Mouse (Mus musculus) heart, adult 2 months (tissue): ENCODE measurements around the gene Tmem223. TPM values are rescaled to one million over a fixed set of nuclear protein-coding genes. Genes with fewer than 3 reads are reported as not detected.

ENCODE experiments used
- DNase-seq, 2 experiments: peaks; one replicate each; pipeline ENCODE4 v3.0.0; 2021
- H3K27ac ChIP-seq: fragments of 200-600 bp; 2 replicates; pipeline ENCODE4 v1.8.1; 2022
- H3K27me3 ChIP-seq: fragments of 200-500 bp; 2 replicates; pipeline ENCODE4 v1.6.1; 2012; ENCODE audit warnings: mild to moderate bottlenecking, low read length, inconsistent platforms, mixed read lengths; ENCODE audit not compliant: control insufficient read depth, insufficient read depth
- H3K36me3 ChIP-seq: fragments of 200-500 bp; 2 replicates; pipeline ENCODE4 v1.6.1; 2012; ENCODE audit warnings: low read length, inconsistent platforms; ENCODE audit not compliant: control insufficient read depth, insufficient read depth
- H3K4me1 ChIP-seq: fragments of 200-500 bp; 2 replicates; pipeline ENCODE4 v1.6.1; 2011; ENCODE audit warnings: low read length; ENCODE audit not compliant: control insufficient read depth, insufficient read depth
- H3K4me3 ChIP-seq: fragments of 200-600 bp; 2 replicates; pipeline ENCODE4 v1.8.1; 2022
- H3K79me2 ChIP-seq: fragments of 200-500 bp; replicated peaks from 2 replicates; pipeline ENCODE4 v1.6.1; 2012; ENCODE audit warnings: mild to moderate bottlenecking, inconsistent platforms, low read length, moderate library complexity, mixed read lengths; ENCODE audit not compliant: control insufficient read depth, insufficient read depth
- H3K9ac ChIP-seq: fragments of 200-500 bp; 2 replicates; pipeline ENCODE4 v1.6.1; 2012; ENCODE audit warnings: low read depth, mild to moderate bottlenecking, control low read depth, inconsistent platforms, low read length, mixed read lengths
- CTCF ChIP-seq: fragments of 200-600 bp; IDR thresholded peaks from 2 replicates; pipeline ENCODE4 v1.8.1; 2022; ENCODE audit warnings: antibody characterized with exemption, mild to moderate bottlenecking, moderate library complexity
- EP300 ChIP-seq: fragments of 200-500 bp; IDR thresholded peaks from 2 replicates; pipeline ENCODE4 v1.6.1; 2011; ENCODE audit warnings: low read depth, low read length, control low read depth; ENCODE audit not compliant: insufficient read depth
- POLR2A ChIP-seq: fragments of 200-500 bp; IDR thresholded peaks from 2 replicates; pipeline ENCODE4 v1.6.1; 2011; ENCODE audit warnings: mild to moderate bottlenecking, low read depth, low read length, control low read depth; ENCODE audit not compliant: insufficient read depth
- WGBS: fragments of 180-500 bp; shearing (Covaris S2); methylation state at CpG from one replicate; pipeline ENCODE4 v1.1.7; 2018; 5-methylcytosine and 5-hydroxymethylcytosine counted together
- intact Hi-C: fragments of 180-260 bp; cut with DNase I; formaldehyde crosslinking; loops from one replicate; pipeline ENCODE4 v1.15.1; 2025
- polyA plus RNA-seq: library from polyadenylated mRNA; depleted of rRNA; stranded (reverse); fragments of >200 nt; gene quantifications from 2 replicates; pipeline ENCODE4 v1.2.3, GENCODE M21; 2012
- total RNA-seq, 2 experiments: library from RNA; stranded (reverse); gene quantifications; 2 replicates each; pipeline ENCODE4 v1.2.3; 2021

Gene Tmem223
- total and polyA plus RNA-seq, 3 experiments, result 108 to 212 (median 130) TPM

DNA sequence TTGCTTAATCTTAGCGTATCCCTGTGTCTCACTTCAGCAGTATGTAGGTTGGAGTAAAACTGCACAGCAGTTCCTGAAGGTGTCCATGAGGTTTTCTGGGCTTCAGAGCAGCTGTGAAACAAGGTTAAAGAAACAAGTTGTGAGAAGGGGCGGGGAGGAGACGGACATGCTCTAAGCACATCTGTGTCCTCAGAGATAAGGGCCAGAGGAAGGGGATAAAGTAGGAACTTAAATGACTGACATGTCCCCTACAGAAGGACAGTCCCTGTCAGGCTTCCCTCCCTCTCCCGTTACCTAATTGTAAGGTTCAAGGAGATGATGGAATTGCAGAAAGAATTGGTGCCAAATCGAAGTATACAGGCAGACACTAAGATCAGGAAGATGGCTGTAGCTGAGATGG is 2.2 kb downstream of the Tmem223 start:
- Histone ChIP-seq H3K36me3 (peaks cover 11% of the 10 kb centered on the region), H3K4me1 (peaks cover 11% of the 10 kb centered on the region), H3K79me2 (peaks cover 1% of the 10 kb centered on the region; the same call in 1 of the 2 replicates), H3K27ac (no peak overlapping the region), H3K27me3 (no peaks in the 10 kb centered on the region), H3K4me3 (no peak overlapping the region), H3K9ac (no peak overlapping the region)
- 52% methylated on average over 5 of the region's 5 CpGs for WGBS
- TF ChIP-seq POLR2A (0 out of 2 replicates have a peak, but pooled peaks have one; percentile 7), EP300 (no peak)
- DNase-seq, result no peak
- intact Hi-C loops, result loop anchor here (5.0 kb wide), 1 partner anchor 44 kb away; the partner anchor contains the start of gene Ttc9c

DNA sequence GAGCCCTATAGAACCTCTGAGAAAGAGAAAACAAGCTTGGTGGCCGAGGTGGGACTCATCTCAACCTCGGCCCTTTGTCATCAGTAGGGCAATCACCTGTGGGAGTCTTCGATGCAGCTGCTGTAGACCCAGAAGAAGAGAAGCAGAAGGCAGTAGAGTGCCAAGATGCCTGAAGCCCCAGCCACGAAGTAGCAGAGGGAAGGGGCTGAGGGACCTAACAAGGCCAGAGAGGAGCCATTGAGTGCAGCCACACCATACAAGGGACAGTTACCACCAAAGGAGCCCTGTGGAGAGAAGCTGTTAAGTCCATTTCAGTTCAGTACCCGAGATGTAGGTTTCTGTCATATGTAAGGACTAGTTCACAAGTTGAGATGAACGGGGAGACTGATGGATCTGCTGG is 2.6 kb downstream of the Tmem223 start:
- Histone ChIP-seq H3K79me2 (peaks cover 1% of the 10 kb centered on the region; the same call in 1 of the 2 replicates), H3K4me1 (peaks cover 11% of the 10 kb centered on the region), H3K36me3 (peaks cover 11% of the 10 kb centered on the region), H3K4me3 (peak overlapping the region; percentile 83), H3K27ac (peak overlapping the region; percentile 90; the same call in 1 of the 2 replicates), H3K9ac (no peak overlapping the region), H3K27me3 (no peaks in the 10 kb centered on the region)
- 43% methylated on average over 6 of the region's 6 CpGs for WGBS
- DNase-seq, result no peak
- TF ChIP-seq CTCF (no peak), POLR2A (no peak), EP300 (no peak)
- intact Hi-C loops, result loop anchor here (5.0 kb wide), 1 partner anchor 44 kb away; the partner anchor contains the start of gene Ttc9c

DNA sequence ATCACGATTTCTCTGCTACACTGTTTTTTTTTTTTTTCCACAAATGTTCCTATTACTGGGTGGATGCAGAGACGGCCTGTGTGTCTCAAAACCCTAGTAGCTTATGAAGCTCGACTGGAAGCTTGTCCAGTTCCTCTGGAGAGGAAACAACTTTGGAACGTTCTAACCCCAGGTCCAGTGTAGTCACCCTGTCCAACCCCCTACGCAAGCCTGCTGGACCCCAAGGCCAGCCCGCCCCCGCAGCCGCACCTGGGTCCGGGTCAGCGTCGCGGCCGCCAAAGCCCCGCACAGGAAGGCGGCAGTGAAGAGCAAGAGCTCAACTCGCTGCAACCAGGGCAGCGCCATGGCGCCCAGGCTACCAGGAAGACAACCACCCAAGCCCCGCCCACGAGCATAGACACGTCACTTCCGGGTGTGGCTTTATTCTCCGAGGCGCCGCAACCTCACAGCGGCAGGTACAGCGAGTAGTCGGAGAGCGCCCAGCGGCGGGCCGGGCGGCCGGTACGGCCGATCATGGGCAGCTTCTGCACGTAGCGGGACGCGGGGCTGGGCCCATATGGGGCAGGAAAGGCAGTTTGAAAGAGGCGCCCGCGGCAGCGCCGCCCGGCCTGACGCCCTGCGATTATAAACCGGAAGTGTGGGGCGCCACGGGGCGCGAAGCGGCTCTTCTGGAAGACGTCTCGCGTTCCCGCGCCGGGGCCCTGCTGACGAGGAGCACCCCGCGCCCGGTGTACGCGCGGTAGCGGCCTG is 3.5 kb downstream of the Tmem223 start, which contains the start of gene Tmem179b:
Gene Tmem179b (minus strand): TSS at position 382 of the 750 bp plus-strand sequence.
- Histone ChIP-seq H3K27me3 (no peaks in the 10 kb centered on the region), H3K36me3 (peaks cover 11% of the 10 kb centered on the region), H3K4me1 (peaks cover 11% of the 10 kb centered on the region), H3K4me3 (peak within 1 kb of the TSS; percentile 83), H3K27ac (peak within 1 kb of the TSS; percentile 90), H3K9ac (peak within 1 kb of the TSS; percentile 96), H3K79me2 (peaks cover 1% of the 10 kb centered on the region; the same call in 1 of the 2 replicates)
- peak; percentile 96 for TF ChIP-seq POLR2A
- TF ChIP-seq EP300, result 0 out of 2 replicates have a peak, but pooled peaks have one; percentile 49
- TF ChIP-seq CTCF, result peak; percentile 37
- under 1% methylated on average over 68 of the region's 68 CpGs for WGBS
- peak; percentile 97 to 98 for DNase-seq
- intact Hi-C loops, result loop anchor here (2.0 to 5.0 kb wide), 3 partner anchors 17 to 43 kb away; partner anchors contain the start of genes Nxf1, Polr2g and Ttc9c

DNA sequence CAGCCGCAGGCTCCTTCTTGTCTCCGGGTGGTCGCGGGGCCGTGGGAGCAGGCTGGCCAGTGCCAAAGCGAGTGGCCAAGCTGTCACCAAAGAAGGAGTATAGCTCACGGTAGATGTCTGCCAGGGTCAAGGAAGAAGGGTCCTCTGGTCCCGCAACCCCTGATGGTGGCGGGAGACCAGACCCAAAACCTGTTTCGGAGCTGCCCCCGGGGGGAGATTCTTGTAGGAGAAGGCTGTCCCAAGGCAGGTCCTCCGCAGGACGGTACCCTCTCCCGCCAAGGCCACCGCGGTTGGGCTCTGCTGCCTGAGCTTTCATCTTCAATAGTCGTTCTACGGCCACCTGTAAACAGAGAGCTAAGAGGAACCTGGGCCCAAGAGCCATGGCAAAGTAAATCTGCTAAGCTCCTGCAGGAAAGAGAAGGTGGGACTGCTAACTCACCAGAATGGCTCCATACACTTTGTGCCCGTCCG is 4.2 kb downstream of the Tmem223 start:
- H3K27me3 ChIP-seq, result no peaks in the 10 kb centered on the region
- peak overlapping the region; percentile 96 for H3K9ac ChIP-seq
- WGBS, result 3% methylated on average over 20 of the region's 20 CpGs
- intact Hi-C loops, result loop anchor here (2.0 to 5.0 kb wide), 3 partner anchors 18 to 42 kb away; partner anchors contain the start of genes Nxf1, Polr2g and Ttc9c
- DNase-seq, result no peak
- H3K4me3 ChIP-seq, result peak overlapping the region; percentile 83
- peak overlapping the region; percentile 90 for H3K27ac ChIP-seq
- peaks cover 11% of the 10 kb centered on the region for H3K4me1 ChIP-seq
- H3K79me2 ChIP-seq, result peaks cover 1% of the 10 kb centered on the region; the same call in 1 of the 2 replicates
- H3K36me3 ChIP-seq, result peaks cover 9% of the 10 kb centered on the region
- TF ChIP-seq POLR2A, result no peak
- TF ChIP-seq CTCF, result no peak
- TF ChIP-seq EP300, result no peak

DNA sequence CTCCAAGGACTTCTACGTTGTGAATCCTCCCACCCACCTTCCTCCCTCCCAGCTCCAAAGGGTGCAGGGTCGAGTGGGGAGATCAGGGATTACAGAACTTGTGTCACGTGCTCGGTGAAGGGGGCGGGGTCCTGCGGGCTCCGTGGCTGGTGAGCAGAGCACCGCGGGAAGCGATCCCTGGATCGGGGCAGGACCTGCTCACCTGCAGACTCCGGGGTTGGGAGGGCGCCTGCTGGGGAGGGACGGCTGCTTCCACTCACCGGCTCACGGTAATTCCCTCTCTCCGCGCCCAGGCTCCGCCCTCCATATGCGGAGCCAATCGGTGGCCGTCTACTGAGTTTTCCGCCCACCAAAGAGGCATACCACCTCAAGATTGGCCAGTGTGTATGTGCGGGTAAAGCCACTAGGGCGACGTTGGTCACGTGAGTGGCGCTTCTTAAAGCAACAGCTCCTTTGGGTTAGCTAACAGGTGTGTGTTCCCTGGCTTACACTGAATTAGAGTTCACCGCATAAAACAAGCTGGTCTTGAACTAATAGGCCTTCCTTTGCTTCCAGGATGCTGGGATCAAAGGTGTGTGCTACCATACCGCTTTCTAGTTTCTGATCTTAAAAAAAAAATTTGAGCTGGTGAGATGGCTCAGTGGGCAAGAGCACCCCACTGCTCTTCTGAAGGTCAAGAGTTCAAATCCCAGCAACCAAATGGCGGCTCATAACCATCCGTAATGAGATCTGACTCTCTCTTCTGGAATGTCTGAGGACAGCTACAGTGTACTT is 15.4 kb downstream of the Tmem223 start, which contains the start of gene Taf6l:
Gene Taf6l (minus strand): TSS at position 410 of the 774 bp plus-strand sequence.
- peak within 1 kb of the TSS; percentile 67 for H3K27ac ChIP-seq
- WGBS, result under 1% methylated on average over 32 of the region's 32 CpGs
- no peaks in the 10 kb centered on the region for H3K27me3 ChIP-seq

More for the DNA sequence above, 15.4 kb downstream of the Tmem223 start, which contains the start of gene Taf6l:
- H3K36me3 ChIP-seq, result no peaks in the 10 kb centered on the region
- peak within 1 kb of the TSS; percentile 84 for H3K9ac ChIP-seq
- H3K4me3 ChIP-seq, result peak within 1 kb of the TSS; percentile 84
- intact Hi-C loops, result no loop called here
- H3K79me2 ChIP-seq, result no peaks in the 10 kb centered on the region
- peak; percentile 89 to 95 for DNase-seq
- 0 out of 2 replicates have a peak, but pooled peaks have one; percentile 60 for TF ChIP-seq EP300
- peak; percentile 68 for TF ChIP-seq CTCF
- no peak for TF ChIP-seq POLR2A
- no peaks in the 10 kb centered on the region for H3K4me1 ChIP-seq
